Mouse (Mus musculus) cortical plate, adult 2 months (tissue): Measurements from ENCODE around the gene Ccno.

Experiments used
- CTCF ChIP-seq: fragments of 200-500 bp; IDR thresholded peaks from 2 replicates; pipeline ENCODE4 v1.5.1; 2011; ENCODE audit warnings: mild to moderate bottlenecking, control low read depth, low read length; ENCODE audit not compliant: insufficient read depth; ENCODE audit errors: extremely low read depth
- POLR2A ChIP-seq: fragments of 200-500 bp; IDR thresholded peaks from 2 replicates; pipeline ENCODE4 v1.6.1; 2011; ENCODE audit warnings: mild to moderate bottlenecking, low read length, control low read depth; ENCODE audit not compliant: insufficient read depth; ENCODE audit errors: extremely low read depth

GRCm38 (mm10) chr13:112997369-112997768 lies 9.8 kb downstream of the Ccno start:
- no peak for TF ChIP-seq CTCF
- no peak for TF ChIP-seq POLR2A
